Comparison of ENCODE assay signal across 8 mouse cellular contexts in genomic region chr6:126583075-126583474, GRCm38 (mm10). TPM values are rescaled to one million over a fixed set of nuclear protein-coding genes. Genes with fewer than 3 reads are reported as not detected.
DNase-seq lines count a peak whose midpoint lies in the region; ATAC-seq and TF ChIP-seq lines count a peak whose summit lies in the region.

No protein-coding gene starts in this region.

- H3K9ac ChIP-seq in heart, postnatal 0 days (replicated peaks; ENCODE audit: low read depth, low read length) = no peak overlapping the region
- no peak overlapping the region for H3K9ac ChIP-seq in heart, embryonic 11.5 days (ENCODE audit: low read depth, low read length)
- no peak overlapping the region for H3K9ac ChIP-seq in intestine, embryonic 15.5 days

- H3K36me3 ChIP-seq in heart, postnatal 0 days (replicated peaks; ENCODE audit: control insufficient read depth, insufficient read depth, low read length) = no peaks in the 10 kb centered on the region
- no peaks in the 10 kb centered on the region for H3K36me3 ChIP-seq in heart, embryonic 11.5 days (ENCODE audit: control insufficient read depth, insufficient read depth, low read length)
- no peaks in the 10 kb centered on the region for H3K36me3 ChIP-seq in intestine, embryonic 15.5 days

- no peak for DNase-seq in heart, postnatal 0 days (ENCODE audit: low spot score)
- DNase-seq in urinary bladder, postnatal 14 days (ENCODE audit: low spot score) = peak; percentile 8
- no peak for DNase-seq in urinary bladder, postnatal 10 days (ENCODE audit: low spot score)
- DNase-seq in cerebellum, postnatal 36 days = peak; percentile 72 to 74
- peak; percentile 36 for DNase-seq in lung, postnatal 10 days

- no peak overlapping the region for H3K4me2 ChIP-seq in heart, postnatal 0 days (ENCODE audit: low read depth, low read length)
- H3K4me2 ChIP-seq in heart, embryonic 11.5 days = no peak overlapping the region
- no peak overlapping the region for H3K4me2 ChIP-seq in intestine, embryonic 15.5 days (replicated peaks)

- H3K27ac ChIP-seq in heart, postnatal 0 days (ENCODE audit: low read depth) = no peak overlapping the region
- no peak overlapping the region for H3K27ac ChIP-seq in heart, embryonic 11.5 days (ENCODE audit: low read depth, low read length)
- H3K27ac ChIP-seq in intestine, embryonic 15.5 days = no peak overlapping the region

- ATAC-seq in heart, postnatal 0 days (ENCODE audit: insufficient read depth, low read depth) = no peak
- no peak for ATAC-seq in heart, embryonic 11.5 days (replicated peaks; ENCODE audit: insufficient number of reproducible peaks, low FRiP score, low TSS enrichment)
- no peak for ATAC-seq in frontal cortex, adult (ENCODE audit: low TSS enrichment)
- ATAC-seq in intestine, embryonic 15.5 days = no peak

- TF ChIP-seq EP300 in heart, postnatal 0 days (IDR thresholded peaks at IDR 0.05; ENCODE audit: low read depth) = no peak

- H3K4me1 ChIP-seq in heart, postnatal 0 days (ENCODE audit: control insufficient read depth, insufficient read depth) = no peaks in the 10 kb centered on the region
- H3K4me1 ChIP-seq in heart, embryonic 11.5 days (ENCODE audit: control insufficient read depth, insufficient read depth, low read length) = no peaks in the 10 kb centered on the region
- H3K4me1 ChIP-seq in intestine, embryonic 15.5 days (replicated peaks) = no peaks in the 10 kb centered on the region

- no peaks in the 10 kb centered on the region for H3K9me3 ChIP-seq in heart, postnatal 0 days (replicated peaks; ENCODE audit: control insufficient read depth, low read length)
- no peaks in the 10 kb centered on the region for H3K9me3 ChIP-seq in heart, embryonic 11.5 days (replicated peaks; ENCODE audit: control insufficient read depth, low read length)
- H3K9me3 ChIP-seq in intestine, embryonic 15.5 days = no peaks in the 10 kb centered on the region

- no peaks in the 10 kb centered on the region for H3K27me3 ChIP-seq in heart, postnatal 0 days (ENCODE audit: control insufficient read depth, insufficient read depth, low read length)
- H3K27me3 ChIP-seq in heart, embryonic 11.5 days (ENCODE audit: control insufficient read depth, insufficient read depth, low read length) = peaks cover 3% of the 10 kb centered on the region; the same call in 1 of the 2 replicates
- 0 out of 2 replicates have a peak, but pooled peaks cover 3% of the 10 kb centered on the region for H3K27me3 ChIP-seq in intestine, embryonic 15.5 days (replicated peaks)

- no peak overlapping the region for H3K4me3 ChIP-seq in heart, postnatal 0 days (ENCODE audit: low read depth, low read length)
- H3K4me3 ChIP-seq in heart, embryonic 11.5 days (ENCODE audit: low read depth, low read length) = no peak overlapping the region
- H3K4me3 ChIP-seq in intestine, embryonic 15.5 days (replicated peaks) = no peak overlapping the region

- WGBS in heart, postnatal 0 days = 62% methylated on average over 7 of the region's 7 CpGs
- WGBS in heart, embryonic 11.5 days (ENCODE audit: insufficient replicate concordance) = 62% methylated on average over 7 of the region's 7 CpGs
- WGBS in intestine, embryonic 15.5 days = 61% methylated on average over 7 of the region's 7 CpGs

- peak; percentile 47 for TF ChIP-seq CTCF in heart, postnatal 0 days (IDR thresholded peaks at IDR 0.05; ENCODE audit: low read depth)

RNA-seq across cellular contexts. Expression of gene Kcna5, which starts 47.9 kb away (rescaled TPM):
- total RNA-seq in heart, postnatal 0 days (2014; rRNA removed; ENCODE audit: low replicate concordance) = 25.0 and 27.6 TPM in 2 replicates
- polyA plus RNA-seq in heart, postnatal 0 days (2015; fragmentation: Nextera tagmentation; extraction: Ambion mirVana) = 9.0 and 9.2 TPM in 2 replicates
- polyA plus RNA-seq in heart, embryonic 11.5 days (2014; fragmentation: Nextera tagmentation; extraction: Ambion mirVana) = 8.9 and 13.7 TPM in 2 replicates
- polyA plus RNA-seq in intestine, embryonic 15.5 days (2015; fragmentation: Nextera tagmentation; extraction: Ambion mirVana) = 7.5 and 8.2 TPM in 2 replicates

Comparison
In these comparisons a context has a peak if more than half of its experiments do, and no peak if none do; other contexts are left out.
1. DNase-seq: peak in urinary bladder, postnatal 14 days (single experiment), cerebellum, postnatal 36 days (2 of 2) and lung, postnatal 10 days (single experiment); none in heart, postnatal 0 days (single experiment) and urinary bladder, postnatal 10 days (single experiment).